Mouse (Mus musculus) left cerebral cortex, adult 18-20 months (tissue): ENCODE measurements at regions not wholly inside any gene's neighbourhood (a gene's known extent, or its start where the extent isn't known, plus 50 kb on each side); places are given as distances from the start of the nearest gene placed in this dataset.
A peak's percentile ranks its signal among the peaks of the same experiment; 100 is the strongest.
"Not testable (repeated sequence)": the region's sequence is repeated elsewhere in the genome, so short reads cannot be mapped to it uniquely, and the experiment has no call there.

ENCODE experiments used
- DNase-seq, 2 experiments: peaks; one replicate each; pipeline ENCODE4 v3.0.0; 2021 to 2022; ENCODE audit warnings: low spot score in 2 of 2, mixed read lengths in 1 of 2

DNA sequence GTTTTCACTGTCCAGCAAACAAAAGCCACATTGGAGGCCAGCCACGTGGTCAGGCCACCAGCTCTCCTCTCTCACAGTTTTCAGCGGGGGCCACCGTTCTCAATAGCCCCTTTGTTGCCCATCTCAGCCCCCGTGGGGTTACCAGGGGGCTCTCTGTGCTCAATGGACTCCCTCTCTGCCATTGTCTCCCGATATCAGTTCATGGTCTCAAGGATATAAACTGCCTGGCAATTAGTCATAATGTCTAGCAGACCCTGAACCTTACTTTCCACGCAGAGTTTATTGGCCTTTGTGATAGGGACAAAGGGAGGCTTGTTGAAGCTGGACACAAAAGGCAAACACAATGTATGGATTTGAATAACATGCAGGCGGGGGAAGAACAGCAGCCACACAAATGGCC is 345.9 kb upstream of the Maf start:
- peak in 1 of 2 experiments; percentile 5 for DNase-seq

DNA sequence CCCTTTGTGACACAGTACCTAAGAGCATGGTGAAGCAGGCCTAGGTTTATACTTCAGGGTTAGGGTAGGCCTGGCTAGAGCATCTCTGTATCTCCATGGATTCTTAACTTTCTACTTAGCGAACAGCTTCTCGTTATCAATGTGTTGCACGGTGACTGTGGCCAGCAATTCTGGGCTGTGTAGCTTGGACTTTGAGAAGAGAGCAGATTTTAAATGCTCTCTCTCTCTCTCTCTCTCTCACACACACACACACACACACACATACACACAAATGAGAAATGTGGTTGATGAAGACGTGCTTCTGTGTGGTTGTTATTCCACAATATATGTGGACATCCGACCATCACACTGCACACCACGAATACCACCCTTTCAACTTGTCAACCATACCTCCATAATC is 345.4 kb upstream of the Maf start:
- no peak for DNase-seq

DNA sequence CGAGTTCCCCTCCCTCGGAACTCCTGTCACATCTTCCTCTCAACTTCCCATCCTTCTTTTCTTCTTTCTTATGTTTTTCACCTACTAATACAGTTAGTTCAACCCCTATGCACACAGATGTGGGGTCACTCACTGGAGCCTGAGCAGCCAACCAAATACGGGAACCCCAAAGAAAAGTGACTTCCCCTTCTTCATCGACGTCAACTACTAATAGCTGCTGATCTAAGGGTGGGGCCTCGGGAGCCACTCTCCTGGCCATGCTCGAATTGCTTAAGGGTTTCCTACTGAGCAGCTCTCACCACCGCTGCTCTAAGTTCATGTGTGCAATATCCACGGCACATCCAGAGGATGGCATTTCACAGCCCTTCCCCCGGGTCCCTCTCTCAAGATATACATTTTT is 340.9 kb upstream of the Maf start:
- no peak for DNase-seq

DNA sequence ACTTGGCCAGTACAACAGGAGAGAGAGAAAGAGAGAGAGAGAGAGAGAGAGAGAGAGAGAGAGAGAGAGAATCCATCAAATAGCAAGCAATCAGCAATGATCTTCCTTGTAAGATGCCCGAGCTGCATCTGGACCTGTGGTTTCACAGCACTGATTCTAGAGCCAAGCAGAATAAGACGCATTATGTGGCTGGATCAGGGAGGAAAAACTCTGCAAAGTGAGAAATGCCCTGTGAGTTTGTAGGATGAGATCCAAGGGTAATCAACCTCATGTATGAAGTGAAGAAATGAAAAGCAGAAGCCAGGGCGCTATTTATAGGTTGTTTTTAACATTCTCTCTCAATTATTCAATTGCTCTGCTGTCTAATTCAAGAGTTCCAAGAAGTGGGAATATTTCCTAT is 339.3 kb upstream of the Maf start:
- no peak for DNase-seq

DNA sequence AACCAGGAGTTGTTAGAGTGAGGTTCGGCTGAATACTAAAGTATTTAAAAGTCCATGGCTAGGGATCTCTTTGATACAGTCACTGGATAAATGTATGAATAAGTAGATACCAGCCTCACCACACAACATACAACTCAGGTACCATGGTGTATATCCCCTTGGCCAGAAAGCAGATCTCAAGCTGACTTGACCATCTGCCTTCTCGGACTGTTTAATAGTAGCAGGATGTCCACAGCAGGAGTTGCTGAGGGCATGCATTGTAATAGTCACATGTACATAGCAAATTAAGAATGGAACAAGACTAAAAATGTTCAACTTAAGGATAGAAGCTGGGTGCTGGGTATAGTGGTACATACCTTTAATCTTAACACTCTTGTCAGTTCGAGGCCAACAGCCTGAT is 337.9 kb upstream of the Maf start:
- no peak for DNase-seq

DNA sequence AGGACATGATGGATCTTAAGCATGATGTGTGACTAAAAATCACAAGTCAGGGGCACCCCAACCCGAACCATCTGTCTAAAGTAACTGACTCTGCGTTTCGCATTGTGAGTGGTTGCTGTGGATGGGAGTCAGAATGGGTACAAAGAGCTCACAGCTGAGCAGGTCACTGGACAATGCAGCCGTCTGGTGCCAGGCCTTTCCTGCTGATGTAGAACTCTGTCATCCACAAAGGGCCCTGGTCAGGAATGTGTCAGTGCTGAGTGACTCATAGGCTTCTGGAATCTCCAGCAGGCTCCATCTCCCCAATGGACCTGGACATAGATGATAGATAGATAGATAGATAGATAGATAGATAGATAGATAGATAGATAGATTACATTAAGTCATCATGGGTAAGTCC is 335.8 kb upstream of the Maf start:
- DNase-seq = no peak

DNA sequence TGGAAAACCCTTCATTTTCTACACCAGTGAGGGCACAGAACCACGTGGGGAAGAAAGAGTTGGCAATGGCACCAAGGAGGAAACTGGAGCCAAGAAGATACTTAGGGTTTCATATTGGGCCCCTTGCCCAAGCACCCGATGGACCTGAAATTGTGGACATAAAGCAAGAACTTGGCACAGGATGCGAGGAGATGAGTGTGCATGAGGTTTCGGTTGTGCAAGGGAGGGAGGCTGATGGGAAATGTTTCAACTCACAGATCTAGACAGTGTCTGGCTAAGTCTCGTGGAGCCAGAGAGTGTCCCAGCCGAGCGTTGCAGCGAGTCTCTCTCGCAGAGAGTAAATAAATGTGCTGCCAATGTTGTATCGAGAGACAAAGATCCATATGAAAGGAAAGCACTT is 323.4 kb upstream of the Maf start:
- DNase-seq = no peak

DNA sequence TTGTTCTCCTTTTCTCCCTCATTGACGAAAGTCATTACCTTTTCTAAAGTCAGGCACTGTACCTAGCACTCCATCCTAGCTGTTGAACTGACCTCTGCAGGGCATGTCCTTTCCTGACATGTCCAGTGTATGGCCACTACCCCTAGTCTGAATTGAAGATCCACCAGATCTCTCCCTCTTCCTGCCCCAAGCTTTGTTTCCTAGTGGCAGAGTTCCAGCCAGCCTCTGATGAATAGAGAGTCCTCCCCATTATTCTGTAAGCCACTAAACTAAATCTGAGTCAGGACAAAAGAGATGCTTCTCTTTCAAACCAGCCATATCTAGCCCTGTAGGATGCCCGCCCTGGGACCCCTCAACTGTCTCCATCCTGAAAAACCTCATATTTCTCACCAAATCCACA is 317.7 kb upstream of the Maf start:
- DNase-seq = peak in 1 of 2 experiments; percentile 2

DNA sequence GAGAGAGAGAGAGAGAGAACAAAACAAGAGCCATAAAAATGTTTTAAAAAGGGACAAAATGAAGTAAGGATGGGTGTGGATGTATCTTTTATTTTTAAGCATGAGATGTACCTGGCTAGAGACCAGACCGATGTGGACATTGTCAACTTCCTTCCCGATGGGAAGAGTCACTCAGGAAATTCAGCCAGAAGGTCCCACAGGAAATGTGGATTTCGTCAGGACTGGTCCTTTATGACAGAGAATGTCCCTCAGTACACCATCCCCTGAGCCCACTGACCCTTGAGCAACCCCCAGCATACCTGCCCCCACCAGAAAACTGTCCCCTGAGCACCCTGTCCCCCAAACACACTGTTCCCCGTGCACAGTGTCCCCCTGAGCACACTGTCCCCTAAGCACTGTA is 317.2 kb upstream of the Maf start:
- no peak for DNase-seq

DNA sequence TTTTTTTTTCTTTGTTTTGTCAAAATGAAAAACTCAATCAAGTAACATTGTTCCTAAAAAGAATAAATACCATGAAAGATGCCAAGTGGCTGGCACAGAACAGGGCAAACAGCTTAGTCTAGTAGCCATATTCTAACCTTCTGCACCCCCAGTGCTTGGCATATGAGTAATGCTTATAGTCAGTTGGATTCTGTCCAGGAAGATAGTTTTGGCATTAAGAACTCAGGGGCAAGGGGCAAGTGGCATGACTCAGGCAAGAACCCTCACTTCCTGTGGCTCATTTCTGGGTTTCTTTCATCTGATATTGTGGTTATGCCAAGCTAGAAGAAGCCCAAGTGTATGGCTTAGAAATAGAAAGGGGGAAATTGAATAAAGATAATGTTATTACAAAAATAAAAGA is 314.1 kb upstream of the Maf start:
- DNase-seq = no peak

DNA sequence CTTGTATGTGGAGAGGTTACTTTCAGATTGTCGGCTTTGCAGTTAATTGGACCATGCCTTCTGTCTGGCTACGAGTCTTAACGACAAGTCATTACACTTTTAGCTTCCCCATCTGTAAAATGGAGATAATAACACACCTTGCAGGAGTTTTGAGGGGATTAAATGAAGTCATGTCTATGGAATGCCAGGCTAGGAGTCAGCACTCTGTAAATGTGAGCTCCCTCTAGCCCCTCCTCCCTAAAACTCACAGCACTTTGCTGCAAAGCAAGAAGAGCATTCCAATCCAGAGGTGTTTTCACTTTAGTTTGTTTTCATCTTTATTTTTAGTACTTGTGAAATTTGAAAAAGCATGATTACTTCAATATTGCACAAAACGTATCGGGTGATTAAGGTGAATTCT is 287.7 kb upstream of the Maf start:
- no peak for DNase-seq

DNA sequence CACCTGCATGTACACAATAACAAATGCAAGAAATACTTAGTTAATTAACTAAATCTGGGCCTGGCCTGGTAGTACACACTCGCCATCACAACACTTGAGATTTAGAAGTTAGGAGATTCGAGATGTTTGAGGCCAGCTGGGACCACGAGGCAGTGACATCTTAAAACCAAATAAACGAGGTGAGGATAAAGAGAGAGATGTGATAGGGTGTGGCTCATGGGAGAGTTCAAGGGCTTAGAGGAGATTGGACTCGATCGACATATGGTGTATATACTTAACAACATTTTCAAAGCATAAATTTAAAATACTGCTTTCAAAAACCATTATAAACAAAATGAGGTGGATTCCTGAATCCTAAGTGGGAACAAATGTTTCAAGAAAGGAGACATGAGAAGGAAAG is 284.4 kb upstream of the Maf start:
- no peak for DNase-seq

DNA sequence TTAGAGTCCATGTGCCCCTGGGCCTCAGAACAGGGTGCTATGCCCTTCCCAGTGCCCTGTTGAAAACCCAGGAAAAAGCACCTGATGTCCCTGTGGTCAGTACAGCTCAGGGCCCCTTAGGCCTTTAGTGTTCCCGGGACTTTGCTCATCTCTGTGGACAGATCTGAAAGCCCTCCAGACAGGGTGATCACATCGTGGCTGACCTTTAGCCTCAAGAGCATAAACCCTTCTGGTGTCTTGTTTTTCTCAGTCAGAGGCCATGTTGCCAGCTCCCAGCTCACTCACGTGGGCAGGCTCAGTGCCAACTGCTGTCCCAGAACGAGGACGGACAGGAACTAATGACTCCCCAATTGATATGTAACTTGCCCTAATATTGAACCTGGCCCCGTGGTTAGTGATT is 275.8 kb upstream of the Maf start:
- no peak for DNase-seq

DNA sequence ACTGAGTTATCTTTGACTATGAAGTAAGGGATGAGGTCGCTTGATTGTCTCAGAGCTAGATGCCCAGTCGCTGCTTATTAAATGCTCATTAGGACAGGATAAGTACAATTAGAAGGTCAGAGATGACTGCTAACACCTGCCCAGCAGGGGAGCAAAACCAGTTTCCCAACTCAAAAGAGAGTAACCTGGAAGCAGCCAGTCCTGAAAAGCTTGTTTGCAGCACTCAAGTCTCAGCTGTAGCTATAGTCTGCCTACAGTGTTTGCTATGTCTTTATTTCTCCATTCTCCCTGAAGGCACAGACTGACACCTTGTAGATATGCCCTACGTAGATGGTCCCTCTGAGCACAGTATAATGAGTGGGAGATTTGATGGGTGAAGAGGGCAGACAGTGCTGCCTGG is 274.7 kb upstream of the Maf start:
- no peak for DNase-seq

DNA sequence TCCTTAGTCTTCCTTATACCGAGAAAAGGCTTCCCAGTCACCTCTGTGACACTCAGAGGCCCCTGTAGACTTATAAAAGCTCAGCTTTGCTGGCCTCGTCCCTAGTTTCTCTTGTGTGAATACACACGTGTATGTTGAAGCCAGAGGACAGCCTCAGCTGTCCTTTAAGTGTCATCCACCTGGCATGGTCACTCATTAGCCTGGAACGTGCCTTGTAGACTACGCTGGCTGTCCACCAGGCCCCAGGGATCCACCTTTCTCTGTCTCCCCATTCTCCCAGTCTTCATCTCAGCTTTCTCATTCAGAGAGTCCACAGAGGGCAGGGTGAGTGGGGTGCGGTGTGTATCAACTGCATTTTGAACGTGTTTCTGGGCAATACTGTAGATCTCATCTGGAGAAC is 273.8 kb upstream of the Maf start:
- no peak for DNase-seq

DNA sequence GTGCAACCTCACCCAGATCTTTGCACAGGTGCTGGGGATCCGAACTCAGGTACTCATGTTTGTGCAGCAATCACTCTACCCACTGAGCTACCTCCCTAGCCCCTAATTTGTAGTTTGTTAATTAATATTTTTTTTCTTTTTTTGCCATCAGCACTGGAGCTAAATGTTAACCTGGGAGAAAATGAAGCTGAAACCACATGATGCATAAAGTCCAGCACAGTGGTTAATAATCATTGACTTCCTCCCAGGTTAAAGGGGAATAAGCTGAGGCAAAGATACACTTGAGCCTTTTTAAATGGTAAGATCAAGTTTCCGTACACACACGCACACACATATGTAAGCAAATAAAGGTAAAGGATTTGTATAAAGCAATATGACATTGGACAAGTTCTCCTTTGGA is 273.0 kb upstream of the Maf start:
- DNase-seq = no peak

DNA sequence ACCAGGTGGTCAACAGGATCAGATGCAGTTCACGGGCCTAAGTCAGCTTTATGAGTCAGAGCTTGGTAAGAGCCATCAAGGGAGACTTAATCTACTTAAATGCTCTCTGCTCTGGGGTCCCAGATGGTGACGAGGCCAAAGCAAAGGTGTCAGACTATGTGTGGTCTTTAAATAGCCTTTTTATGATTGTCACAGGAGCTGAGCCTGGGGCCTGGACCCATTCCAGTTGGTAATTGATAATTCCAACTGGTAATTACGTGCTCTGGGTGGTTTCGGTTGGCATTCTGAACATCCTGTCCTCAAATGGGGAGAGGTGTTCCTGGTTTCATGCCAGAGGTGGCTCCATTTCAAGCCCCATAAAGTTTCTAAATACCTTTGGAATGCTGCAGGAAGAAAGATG is 269.6 kb upstream of the Maf start:
- DNase-seq = no peak

DNA sequence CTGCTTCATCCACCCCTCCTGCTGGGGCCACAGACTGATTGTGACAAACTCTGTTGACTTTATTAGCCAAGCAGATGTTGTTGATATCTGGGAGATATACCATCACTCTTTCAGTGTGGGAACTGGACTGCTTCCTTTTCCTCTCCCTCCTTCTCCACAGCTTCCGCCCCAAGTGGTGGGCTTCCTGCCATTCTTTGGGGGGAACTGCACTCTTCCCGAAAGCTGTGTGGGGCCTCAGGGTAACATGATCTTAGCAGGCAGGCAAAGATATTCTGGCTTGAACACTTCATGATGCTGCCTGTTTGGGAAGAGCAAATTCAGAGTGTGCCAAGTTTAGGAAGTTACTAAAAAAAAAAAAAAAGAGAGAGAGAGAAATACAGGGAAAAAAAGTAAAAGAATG is 267.1 kb upstream of the Maf start:
- DNase-seq = no peak

DNA sequence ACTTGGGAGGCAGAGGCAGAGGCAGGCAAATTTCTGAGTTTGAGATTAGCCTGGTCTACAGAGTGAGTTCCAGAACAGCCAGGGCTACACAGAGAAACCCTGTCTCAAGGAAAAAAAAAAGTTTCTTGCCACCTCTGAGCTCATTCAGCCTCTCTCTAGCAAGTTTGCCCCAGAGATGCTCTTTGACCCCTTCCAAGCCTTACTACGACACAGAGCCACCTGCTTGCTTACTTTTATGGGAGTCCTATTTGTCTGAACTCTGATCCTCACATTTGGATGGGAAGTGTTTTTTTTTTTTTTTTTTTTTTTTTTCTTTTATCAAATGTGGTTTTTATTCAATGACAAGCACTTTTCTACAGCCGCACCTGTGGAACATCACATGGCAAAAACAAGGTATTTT is 263.8 kb upstream of the Maf start:
- not testable (repeated sequence) for DNase-seq

DNA sequence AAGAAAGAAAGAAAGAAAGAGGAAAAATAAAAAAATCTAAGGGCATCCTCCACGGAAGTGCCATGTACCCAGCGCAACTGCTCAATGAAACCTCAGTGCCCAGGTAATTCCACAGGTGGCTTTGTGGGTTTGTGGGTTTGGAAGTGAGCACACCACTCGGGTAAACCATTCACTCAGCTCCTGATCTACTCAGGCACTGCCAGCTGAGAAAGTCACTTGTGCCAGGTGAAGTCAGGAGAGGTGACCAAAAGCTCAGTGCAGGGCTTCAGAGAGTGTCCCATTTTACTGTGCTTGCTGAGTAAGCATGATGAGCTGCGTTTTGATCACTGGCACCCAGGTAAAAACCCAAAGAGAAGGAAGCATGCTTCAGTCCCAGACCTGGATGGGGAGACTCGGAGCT is 260.5 kb upstream of the Maf start:
- no peak for DNase-seq

DNA sequence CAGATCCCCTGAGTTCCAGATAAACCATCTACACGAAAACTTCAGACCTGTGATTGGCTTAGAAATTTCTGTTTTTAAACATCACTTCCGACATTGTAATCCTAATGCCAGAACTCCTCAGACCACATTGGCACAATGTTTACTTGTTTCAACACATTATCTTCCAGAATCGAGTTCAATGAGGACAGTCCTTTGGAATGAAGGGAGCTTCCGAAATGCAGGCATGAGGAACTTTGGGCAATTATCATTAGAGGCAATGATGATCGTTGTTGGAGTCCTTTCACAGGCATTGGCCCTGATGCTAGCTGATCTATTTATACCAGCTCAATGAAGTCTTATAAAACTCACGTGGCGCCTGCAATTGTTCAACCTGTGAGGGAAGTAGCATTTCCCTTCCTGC is 258.4 kb upstream of the Maf start:
- no peak for DNase-seq

DNA sequence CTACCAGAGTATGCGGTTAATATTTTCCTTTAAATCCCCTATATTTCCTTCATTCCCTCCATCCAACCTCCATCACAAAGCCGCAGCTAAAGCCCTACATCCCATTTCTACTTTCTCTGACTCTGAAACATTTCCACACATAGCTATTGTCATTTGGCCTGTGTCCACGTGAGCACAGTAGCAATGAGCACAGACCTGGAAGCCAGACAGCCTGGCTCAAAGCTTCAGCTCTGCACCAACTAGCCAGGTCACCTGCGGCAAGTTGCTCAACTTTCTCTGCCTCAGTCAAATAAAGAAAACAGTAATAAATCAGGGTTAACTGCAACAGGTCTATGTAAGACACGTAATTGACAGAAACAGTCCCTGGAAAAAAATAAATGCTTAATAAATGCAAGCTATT is 247.8 kb upstream of the Maf start:
- DNase-seq = no peak

DNA sequence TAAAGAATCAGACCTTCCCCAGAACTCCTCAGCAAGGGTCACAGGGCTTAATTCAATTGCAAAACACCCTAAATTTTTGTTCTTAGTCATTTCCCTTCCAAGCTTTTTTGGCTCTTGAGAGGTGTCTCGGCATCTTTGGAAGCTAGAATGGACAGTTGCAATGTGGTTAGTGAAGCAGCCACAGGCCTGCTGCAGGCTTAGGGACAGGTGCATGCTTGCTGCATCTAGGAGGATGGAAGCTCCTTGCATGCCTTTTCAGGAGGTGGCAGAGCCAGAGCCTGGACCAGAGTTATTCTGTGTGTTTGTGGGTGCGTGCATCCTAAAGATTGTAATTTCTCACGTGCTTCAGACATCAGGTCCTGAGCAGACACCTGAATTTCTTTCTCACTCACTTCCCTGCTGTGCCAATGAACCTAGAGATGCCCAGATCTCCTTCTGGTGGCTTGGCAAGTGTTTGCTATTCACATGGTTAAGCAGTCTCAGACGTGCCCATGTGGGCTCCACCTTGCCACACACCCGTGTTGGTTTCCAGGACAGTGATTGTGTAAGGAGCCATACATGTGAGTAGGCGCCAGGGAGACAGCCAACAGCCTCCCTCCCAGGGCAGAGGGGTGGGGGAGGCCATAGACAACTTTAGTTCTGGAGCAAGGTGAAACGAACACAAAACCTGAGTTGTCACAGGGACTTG is 246.3 kb upstream of the Maf start:
- DNase-seq = no peak

DNA sequence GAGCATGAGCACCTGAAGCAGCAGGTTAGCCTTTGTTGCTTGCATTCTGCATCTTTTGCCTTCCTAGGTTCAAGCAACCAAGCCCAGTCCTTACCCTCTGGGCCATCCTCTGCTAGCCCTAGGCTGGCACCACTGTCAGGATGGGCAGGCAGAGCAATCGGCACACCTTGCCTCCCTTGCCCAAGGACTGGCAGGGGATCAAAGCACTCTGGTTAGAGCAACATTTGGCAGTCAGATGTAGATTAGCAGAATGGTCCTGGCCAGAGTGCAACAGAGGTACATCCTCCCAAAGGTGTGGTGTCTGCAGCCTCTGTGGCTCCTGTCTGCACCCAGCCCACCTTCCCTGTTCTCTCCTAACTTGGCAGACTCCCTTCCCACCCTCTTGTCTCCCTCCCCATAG is 244.9 kb upstream of the Maf start:
- DNase-seq = no peak
